Mouse (Mus musculus) splenic B cell, adult 2 months (primary cell): ENCODE results near the gene Card19.
A peak's percentile ranks its signal among the peaks of the same experiment; 100 is the strongest.

Experiments
- DNase-seq: peaks from one replicate; pipeline ENCODE4 v3.0.0-alpha.2; 2011; ENCODE audit warnings: low read depth, low spot score
- H3K27me3 ChIP-seq: 2 replicates; pipeline ENCODE4 v1.6.1; 2012; ENCODE audit warnings: mild to moderate bottlenecking, low read length, moderate library complexity, mixed read lengths; ENCODE audit not compliant: control insufficient read depth, poor library complexity, insufficient read depth, severe bottlenecking
- H3K36me3 ChIP-seq: 2 replicates; pipeline ENCODE4 v1.6.1; 2012; ENCODE audit warnings: mild to moderate bottlenecking, low read length, moderate library complexity, mixed read lengths; ENCODE audit not compliant: control insufficient read depth, poor library complexity, insufficient read depth, severe bottlenecking

Gene Card19

GRCm38 (mm10) chr13:49215128-49215503, 721 bp downstream of the Card19 start:
- H3K36me3 ChIP-seq = no peaks in the 10 kb centered on the region

DNA sequence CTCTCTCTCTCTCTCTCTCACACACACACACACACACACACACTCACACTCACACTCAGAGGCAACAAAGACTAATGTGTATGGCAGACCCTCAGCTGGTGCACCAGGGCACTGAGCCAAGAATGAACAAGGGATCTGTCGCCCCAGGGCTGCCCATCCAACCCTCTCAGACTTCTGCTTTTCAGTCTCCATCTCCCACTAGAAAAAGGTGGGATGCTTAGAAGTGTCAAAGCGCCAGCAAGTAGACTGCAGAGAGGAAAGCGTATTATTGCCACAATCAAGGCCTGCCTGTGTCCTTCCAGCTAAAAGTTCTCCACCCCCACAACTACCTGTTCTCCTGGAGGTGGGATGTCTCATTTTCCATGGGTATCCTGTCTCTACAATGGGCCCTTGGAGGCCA, 1.4 kb downstream of the Card19 start:
- peak; percentile 48 for DNase-seq
- H3K27me3 ChIP-seq = no peaks in the 10 kb centered on the region
- no peaks in the 10 kb centered on the region for H3K36me3 ChIP-seq

More at GRCm38 (mm10) chr13:49215128-49215503, 721 bp downstream of the Card19 start:
- H3K27me3 ChIP-seq = no peaks in the 10 kb centered on the region
- DNase-seq = no peak

- peak; percentile 47 for DNase-seq
- no peaks in the 10 kb centered on the region for H3K36me3 ChIP-seq
- no peaks in the 10 kb centered on the region for H3K27me3 ChIP-seq
Measured at GRCm38 (mm10) chr13:49213531-49213932, 2.3 kb downstream of the Card19 start.

GRCm38 (mm10) chr13:49212711-49213500, 2.9 kb downstream of the Card19 start:
- H3K36me3 ChIP-seq = 0 out of 2 replicates have a peak, but pooled peaks cover under 1% of the 10 kb centered on the region
- no peak for DNase-seq

GRCm38 (mm10) chr13:49209306-49209705, 6.5 kb downstream of the Card19 start:
- no peak for DNase-seq
- Histone ChIP-seq H3K36me3 (peaks cover 3% of the 10 kb centered on the region), H3K27me3 (no peaks in the 10 kb centered on the region)

More at GRCm38 (mm10) chr13:49212711-49213500, 2.9 kb downstream of the Card19 start:
- H3K27me3 ChIP-seq = no peaks in the 10 kb centered on the region

DNA sequence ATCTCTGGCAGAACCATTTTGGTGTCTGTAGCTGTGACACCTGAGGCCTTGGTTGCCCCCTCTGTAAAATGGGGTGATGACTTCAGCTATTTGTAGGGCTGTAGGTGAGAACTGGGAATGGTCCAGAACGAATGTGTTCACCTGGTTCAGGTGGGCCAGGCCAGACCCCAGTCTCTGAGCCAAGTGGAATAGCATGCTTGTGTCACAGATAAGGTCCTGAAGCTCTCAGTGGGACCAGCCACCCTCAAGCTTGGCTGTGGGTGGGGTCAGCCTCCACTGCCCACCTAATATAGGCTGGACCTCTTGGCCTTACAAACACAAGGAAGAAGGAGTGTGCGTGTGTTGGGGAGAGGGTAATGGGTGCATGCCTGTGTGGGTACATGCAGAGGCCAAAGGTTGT, 9.5 kb downstream of the Card19 start:
- Histone ChIP-seq H3K27me3 (no peaks in the 10 kb centered on the region), H3K36me3 (peaks cover 9% of the 10 kb centered on the region)
- no peak for DNase-seq

GRCm38 (mm10) chr13:49205381-49205998, 10.3 kb downstream of the Card19 start:
- Histone ChIP-seq H3K27me3 (no peaks in the 10 kb centered on the region), H3K36me3 (peaks cover 9% of the 10 kb centered on the region)
- DNase-seq = peak; percentile 90

DNA sequence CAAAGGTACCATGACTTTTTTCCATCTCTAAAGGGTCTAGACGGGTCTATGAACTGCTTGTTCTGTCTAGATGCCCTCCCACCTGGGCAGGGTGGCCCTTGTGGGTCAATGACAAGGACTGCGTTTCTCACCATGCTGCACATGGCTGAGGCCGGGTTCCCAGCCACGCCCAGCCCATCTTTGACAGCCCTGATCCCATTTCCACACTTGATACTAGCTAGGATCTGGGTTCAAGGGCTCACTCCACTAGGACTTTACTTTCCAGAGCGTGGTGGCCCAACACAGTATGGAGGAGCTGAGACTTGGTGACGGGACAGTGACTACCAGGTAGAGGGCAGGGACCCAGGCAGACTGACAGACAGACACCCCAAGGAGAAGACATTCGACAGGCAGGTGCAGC, 13.3 kb downstream of the Card19 start:
- no peak for DNase-seq
- peaks cover 6% of the 10 kb centered on the region for H3K36me3 ChIP-seq
- no peaks in the 10 kb centered on the region for H3K27me3 ChIP-seq

DNA sequence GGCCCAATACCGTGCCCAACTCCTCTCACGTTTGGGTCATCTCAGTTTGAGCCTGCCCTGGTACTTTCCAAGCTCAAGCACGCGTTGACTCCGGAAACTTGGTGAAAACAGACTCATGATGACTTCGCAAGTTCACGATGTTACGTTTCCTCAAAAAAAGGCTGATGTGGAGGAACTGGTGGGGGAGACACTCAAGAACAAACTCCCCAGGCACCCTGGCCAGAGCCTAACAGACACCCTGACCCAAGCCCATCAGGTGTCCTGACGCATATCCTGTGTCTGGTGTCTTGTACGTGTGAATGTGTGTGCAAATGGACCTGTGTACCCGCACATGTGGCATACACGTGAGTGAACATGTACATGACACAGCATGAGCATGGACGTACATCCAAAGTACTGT, 15.1 kb downstream of the Card19 start:
- peak; percentile 60 for DNase-seq
- Histone ChIP-seq H3K27me3 (no peaks in the 10 kb centered on the region), H3K36me3 (peaks cover 6% of the 10 kb centered on the region)

- no peak for DNase-seq
- peaks cover 6% of the 10 kb centered on the region for H3K36me3 ChIP-seq
Measured at GRCm38 (mm10) chr13:49199891-49200290, 15.9 kb downstream of the Card19 start.

GRCm38 (mm10) chr13:49198734-49199133, 17.1 kb downstream of the Card19 start:
- Histone ChIP-seq H3K27me3 (no peaks in the 10 kb centered on the region), H3K36me3 (peaks cover 3% of the 10 kb centered on the region; the same call in 1 of the 2 replicates)
- no peak for DNase-seq

More at GRCm38 (mm10) chr13:49199891-49200290, 15.9 kb downstream of the Card19 start:
- H3K27me3 ChIP-seq = no peaks in the 10 kb centered on the region

DNA sequence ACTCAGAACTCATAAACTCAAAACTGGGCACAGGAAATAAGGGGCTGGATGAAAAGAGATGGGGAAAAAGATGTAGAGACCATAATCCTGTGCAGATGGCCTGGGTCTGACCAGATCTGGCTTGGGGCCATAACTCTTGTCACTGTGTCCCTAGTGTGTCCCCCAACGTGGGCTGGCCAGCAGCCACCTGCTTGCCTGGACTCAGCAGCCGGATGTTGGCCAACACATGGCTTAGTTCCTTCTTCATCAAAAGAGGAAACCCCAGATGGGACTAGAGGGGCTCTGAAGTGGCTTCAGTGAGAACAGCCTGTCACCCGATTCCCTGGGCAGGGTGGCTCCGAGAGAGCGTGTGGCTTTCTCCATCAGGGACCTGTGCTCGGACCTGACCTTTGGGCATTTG, 19.1 kb downstream of the Card19 start:
- Histone ChIP-seq H3K36me3 (no peaks in the 10 kb centered on the region), H3K27me3 (no peaks in the 10 kb centered on the region)
- peak; percentile 48 for DNase-seq

DNA sequence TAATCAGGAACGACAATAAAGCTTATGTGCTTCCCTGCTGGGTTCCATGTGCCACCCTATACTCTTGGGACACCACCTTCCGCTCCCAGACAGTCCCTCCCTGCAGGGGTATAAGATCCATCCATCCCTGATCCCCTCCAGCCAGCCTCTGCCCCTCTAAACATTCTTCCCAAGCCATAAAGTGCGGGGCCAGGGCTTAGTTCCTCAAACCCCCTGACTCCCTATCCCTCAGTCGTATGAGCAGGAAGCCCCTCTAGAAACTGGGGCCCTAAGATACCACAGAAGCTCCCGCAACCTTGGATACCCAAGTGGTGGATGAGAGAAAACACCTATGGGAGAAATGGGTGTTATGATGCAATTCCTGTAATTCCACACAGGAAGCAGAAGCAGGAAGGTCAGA, 19.6 kb downstream of the Card19 start:
- no peak for DNase-seq
- Histone ChIP-seq H3K27me3 (no peaks in the 10 kb centered on the region), H3K36me3 (no peaks in the 10 kb centered on the region)

GRCm38 (mm10) chr13:49195651-49196050, 20.2 kb downstream of the Card19 start:
- no peaks in the 10 kb centered on the region for H3K36me3 ChIP-seq
- no peaks in the 10 kb centered on the region for H3K27me3 ChIP-seq
- no peak for DNase-seq

GRCm38 (mm10) chr13:49194811-49195210, 21.0 kb downstream of the Card19 start:
- no peak for DNase-seq
- H3K27me3 ChIP-seq = no peaks in the 10 kb centered on the region
- no peaks in the 10 kb centered on the region for H3K36me3 ChIP-seq
